8 mouse cellular contexts compared by ENCODE assay signal in the genomic region with DNA sequence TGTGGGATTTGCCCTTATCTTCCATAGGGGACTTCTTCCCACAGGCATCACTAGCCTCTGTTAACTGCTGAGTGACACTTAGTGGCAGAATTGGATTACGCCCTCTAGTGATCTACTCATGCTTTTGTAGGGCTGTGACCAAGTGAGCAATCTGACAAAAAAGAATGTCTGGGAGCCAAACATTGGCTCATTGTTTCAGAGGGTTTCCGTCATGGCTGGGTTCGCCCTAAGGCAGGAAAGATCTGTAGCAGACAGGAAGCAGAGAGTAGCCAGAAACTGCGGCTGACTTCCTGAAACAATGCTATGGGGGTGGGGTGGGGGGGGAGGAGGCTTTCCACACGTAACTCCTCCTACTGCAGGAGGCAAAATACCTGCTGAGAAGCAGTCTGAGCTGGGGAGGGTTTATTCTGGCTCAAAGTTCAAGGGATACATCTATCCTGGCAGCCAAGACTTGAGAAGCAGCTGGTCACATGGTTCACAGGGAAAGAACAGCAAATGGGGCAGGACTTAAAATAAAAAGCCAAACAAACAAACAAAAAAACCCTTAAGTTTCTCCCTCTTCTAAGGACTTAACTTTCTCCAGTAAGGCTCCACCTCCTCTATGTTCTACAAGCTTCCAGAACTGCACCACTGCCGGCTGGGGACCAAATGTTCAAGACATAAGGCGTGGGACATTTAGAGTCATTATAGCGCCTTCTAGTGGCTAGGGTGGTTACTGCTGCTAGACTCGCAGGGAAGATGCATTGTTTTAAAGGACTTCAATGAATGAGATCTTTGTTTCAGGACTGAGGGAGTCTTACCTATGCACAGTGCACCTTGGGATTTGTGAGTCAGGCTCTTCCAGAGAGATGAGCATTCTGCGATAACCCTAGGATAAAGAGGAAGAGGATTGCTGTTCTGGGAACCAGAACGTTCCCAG.
DNase-seq lines count a peak whose midpoint lies in the region; ATAC-seq and TF ChIP-seq lines count a peak whose summit lies in the region.

No protein-coding gene starts in this region.

- intact Hi-C loops in heart, postnatal 36 days (cut with DNase I), result no loop called here

- H3K4me3 ChIP-seq in forebrain, embryonic 10.5 days, result no peak overlapping the region
- no peak overlapping the region for H3K4me3 ChIP-seq in forebrain, embryonic 11.5 days (ENCODE audit: low read depth, low read length)
- no peak overlapping the region for H3K4me3 ChIP-seq in neural tube, embryonic 11.5 days (ENCODE audit: low read depth, low read length)
- no peak overlapping the region for H3K4me3 ChIP-seq in hindbrain, postnatal 0 days (ENCODE audit: low read length)
- no peak overlapping the region for H3K4me3 ChIP-seq in small intestine, adult 2 months (ENCODE audit: low read depth, low read length)

- TF ChIP-seq POLR2A in small intestine, adult 2 months (IDR thresholded peaks at IDR 0.05; ENCODE audit: low read depth, low read length), result no peak

- peaks cover 25% of the 10 kb centered on the region for H3K4me1 ChIP-seq in forebrain, embryonic 10.5 days
- peaks cover 4% of the 10 kb centered on the region; the same call in 1 of the 2 replicates for H3K4me1 ChIP-seq in forebrain, embryonic 11.5 days (replicated peaks; ENCODE audit: control insufficient read depth, insufficient read depth, low read length)
- 0 out of 2 replicates have a peak, but pooled peaks cover 4% of the 10 kb centered on the region for H3K4me1 ChIP-seq in neural tube, embryonic 11.5 days (ENCODE audit: control insufficient read depth, insufficient read depth, low read length)
- 0 out of 2 replicates have a peak, but pooled peaks cover 3% of the 10 kb centered on the region for H3K4me1 ChIP-seq in hindbrain, postnatal 0 days (ENCODE audit: insufficient read depth, low read length)
- no peaks in the 10 kb centered on the region for H3K4me1 ChIP-seq in small intestine, adult 2 months (ENCODE audit: control insufficient read depth, insufficient read depth, insufficient read length, low read length)

- no peak for ATAC-seq in forebrain, embryonic 11.5 days (replicated peaks; ENCODE audit: low FRiP score)
- ATAC-seq in neural tube, embryonic 11.5 days (ENCODE audit: insufficient read depth, low FRiP score, low TSS enrichment), result no peak
- no peak for ATAC-seq in hindbrain, postnatal 0 days

- TF ChIP-seq CTCF in hindbrain, postnatal 0 days (IDR thresholded peaks at IDR 0.05; ENCODE audit: low read depth), result peak; percentile 61
- TF ChIP-seq CTCF in small intestine, adult 2 months (IDR thresholded peaks at IDR 0.05; ENCODE audit: extremely low read depth, insufficient read length, insufficient replicate concordance, low read depth, low read length), result peak; percentile 45; the same call in 1 of the 2 replicates

- H3K27me3 ChIP-seq in forebrain, embryonic 10.5 days (ENCODE audit: poor library complexity, severe bottlenecking), result peaks cover 26% of the 10 kb centered on the region
- no peaks in the 10 kb centered on the region for H3K27me3 ChIP-seq in forebrain, embryonic 11.5 days (ENCODE audit: control insufficient read depth, insufficient read depth, low read length)
- no peaks in the 10 kb centered on the region for H3K27me3 ChIP-seq in neural tube, embryonic 11.5 days (ENCODE audit: control insufficient read depth, insufficient read depth, low read length)
- H3K27me3 ChIP-seq in hindbrain, postnatal 0 days (ENCODE audit: insufficient read depth, low read length), result no peaks in the 10 kb centered on the region
- no peaks in the 10 kb centered on the region for H3K27me3 ChIP-seq in small intestine, adult 2 months (ENCODE audit: control insufficient read depth, insufficient read depth, low read length)

- no peak overlapping the region for H3K4me2 ChIP-seq in forebrain, embryonic 11.5 days (ENCODE audit: low read depth, low read length, severe bottlenecking)
- H3K4me2 ChIP-seq in neural tube, embryonic 11.5 days (ENCODE audit: low read depth), result no peak overlapping the region
- H3K4me2 ChIP-seq in hindbrain, postnatal 0 days (ENCODE audit: low read depth, low read length), result no peak overlapping the region

- H3K9me3 ChIP-seq in forebrain, embryonic 10.5 days, result no peaks in the 10 kb centered on the region
- no peaks in the 10 kb centered on the region for H3K9me3 ChIP-seq in forebrain, embryonic 11.5 days (ENCODE audit: control insufficient read depth, low read length)
- H3K9me3 ChIP-seq in neural tube, embryonic 11.5 days (ENCODE audit: control insufficient read depth, low read length), result no peaks in the 10 kb centered on the region
- H3K9me3 ChIP-seq in hindbrain, postnatal 0 days (ENCODE audit: low read length), result no peaks in the 10 kb centered on the region

- peak; percentile 27 for DNase-seq in forebrain, embryonic 10.5 days (ENCODE audit: extremely low spot score, low spot score)
- no peak for DNase-seq in forebrain, embryonic 11.5 days (ENCODE audit: low spot score)
- DNase-seq in neural tube, embryonic 11.5 days (ENCODE audit: low spot score), result peak; percentile 51
- DNase-seq in neural tube, embryonic 10.5 days (ENCODE audit: extremely low spot score, low spot score), result no peak
- DNase-seq in hindbrain, postnatal 0 days (ENCODE audit: low spot score), result peak; percentile 40
- no peak for DNase-seq in spleen, postnatal 10 days (ENCODE audit: low spot score in 2 of 2)
- DNase-seq in heart, postnatal 36 days, result no peak

- H3K27ac ChIP-seq in forebrain, embryonic 10.5 days, result no peak overlapping the region
- no peak overlapping the region for H3K27ac ChIP-seq in forebrain, embryonic 11.5 days (ENCODE audit: low read depth, low read length)
- no peak overlapping the region for H3K27ac ChIP-seq in neural tube, embryonic 11.5 days (ENCODE audit: low read depth, low read length)
- no peak overlapping the region for H3K27ac ChIP-seq in hindbrain, postnatal 0 days
- no peak overlapping the region for H3K27ac ChIP-seq in small intestine, adult 2 months (ENCODE audit: insufficient read depth, low read depth, low read length)

- H3K36me3 ChIP-seq in forebrain, embryonic 10.5 days (replicated peaks), result no peaks in the 10 kb centered on the region
- H3K36me3 ChIP-seq in forebrain, embryonic 11.5 days (ENCODE audit: control insufficient read depth, insufficient read depth, low read length), result no peaks in the 10 kb centered on the region
- H3K36me3 ChIP-seq in neural tube, embryonic 11.5 days (ENCODE audit: control insufficient read depth, insufficient read depth, low read length), result no peaks in the 10 kb centered on the region
- no peaks in the 10 kb centered on the region for H3K36me3 ChIP-seq in hindbrain, postnatal 0 days (ENCODE audit: insufficient read depth, low read length)
- no peaks in the 10 kb centered on the region for H3K36me3 ChIP-seq in small intestine, adult 2 months (ENCODE audit: control insufficient read depth, insufficient read depth, low read length)

- 43% methylated on average over 11 of the region's 11 CpGs for WGBS in forebrain, embryonic 10.5 days
- 42% methylated on average over 11 of the region's 11 CpGs for WGBS in forebrain, embryonic 11.5 days
- 47% methylated on average over 11 of the region's 11 CpGs for WGBS in neural tube, embryonic 11.5 days
- WGBS in hindbrain, postnatal 0 days, result 54% methylated on average over 11 of the region's 11 CpGs
- WGBS in small intestine, adult 2 months, result 34% methylated on average over 11 of the region's 11 CpGs

- no peak overlapping the region for H3K9ac ChIP-seq in forebrain, embryonic 11.5 days (ENCODE audit: low read length)
- no peak overlapping the region for H3K9ac ChIP-seq in neural tube, embryonic 11.5 days (ENCODE audit: low read length)
- H3K9ac ChIP-seq in hindbrain, postnatal 0 days (replicated peaks; ENCODE audit: low read length), result no peak overlapping the region

Comparison
In these comparisons a context has a peak if more than half of its experiments do, and no peak if none do; other contexts are left out.
1. DNase-seq: peak in forebrain, embryonic 10.5 days (single experiment), neural tube, embryonic 11.5 days (single experiment) and hindbrain, postnatal 0 days (single experiment); none in forebrain, embryonic 11.5 days (single experiment), neural tube, embryonic 10.5 days (single experiment), spleen, postnatal 10 days (0 of 2) and heart, postnatal 36 days (0 of 2).